Mouse (Mus musculus) macrophage (primary cell): ENCODE results near the gene Gm28269. TPM values are rescaled to one million over a fixed set of nuclear protein-coding genes. Genes with fewer than 3 reads are reported as not detected.

ENCODE experiments used
- H3K27ac ChIP-seq: fragments of 350-480 bp; formaldehyde crosslinking; 2 replicates; pipeline ENCODE4 v1.9.0; 2021
- H3K36me3 ChIP-seq: fragments of 350-480 bp; formaldehyde crosslinking; 2 replicates; pipeline ENCODE4 v1.9.0; 2021; ENCODE audit errors: inconsistent target
- H3K4me3 ChIP-seq: fragments of 350-480 bp; formaldehyde crosslinking; 2 replicates; pipeline ENCODE4 v1.9.0; 2021; ENCODE audit errors: inconsistent target
- H3K79me2 ChIP-seq: fragments of 350-480 bp; formaldehyde crosslinking; 2 replicates; pipeline ENCODE4 v1.9.0; 2021; ENCODE audit errors: inconsistent target
- WGBS: methylation state at CpG from one replicate; pipeline ENCODE4 v1.1.7; 2026; ENCODE audit warnings: inconsistent platforms; ENCODE audit not compliant: missing documents; 5-methylcytosine and 5-hydroxymethylcytosine counted together
- polyA plus RNA-seq: library from polyadenylated mRNA; stranded (reverse); fragments of 250-400 nt; gene quantifications from 3 replicates; pipeline ENCODE4 v1.2.4, GENCODE M21; 2018; ENCODE audit warnings: inconsistent platforms
- total RNA-seq, 78 experiments: library from RNA; depleted of rRNA; stranded (reverse); fragments of 250-400 nt; gene quantifications; 1 replicate in 9 of 78; 2 replicates in 24 of 78; 3 replicates in 43 of 78; 4 replicates in 2 of 78; pipeline ENCODE4 v1.2.4; 2018; ENCODE audit warnings: inconsistent platforms in 56 of 78

Gene Gm28269
- total RNA-seq (2018; cell fraction: chromatin; rRNA removed): not detected
- not detected for total RNA-seq (2018; cell fraction: cytosol; rRNA removed)
- not detected for total RNA-seq (2018; cell fraction: nucleus; rRNA removed)
- polyA plus RNA-seq: not detected in 3 replicates

GRCm38 (mm10) chrX:21744997-21745396 is at the start of gene Gm28269:
TSS of gene Gm28269 (minus strand) at chrX:21745097.
- H3K36me3 ChIP-seq: no peaks in the 10 kb centered on the region
- H3K4me3 ChIP-seq: no peak within 1 kb of the TSS

GRCm38 (mm10) chrX:21716885-21717284 is 28.0 kb downstream of the Gm28269 start:
- H3K36me3 ChIP-seq: no peaks in the 10 kb centered on the region
- no peak overlapping the region for H3K27ac ChIP-seq
- 95% methylated on average over 2 of the region's 2 CpGs for WGBS
- H3K79me2 ChIP-seq: no peaks in the 10 kb centered on the region
- H3K4me3 ChIP-seq: no peak overlapping the region

More at GRCm38 (mm10) chrX:21744997-21745396, at the start of gene Gm28269:
- Histone ChIP-seq H3K27ac (no peak within 1 kb of the TSS), H3K79me2 (no peaks in the 10 kb centered on the region)

GRCm38 (mm10) chrX:21715293-21715692 is 29.6 kb downstream of the Gm28269 start:
- Histone ChIP-seq H3K36me3 (no peaks in the 10 kb centered on the region), H3K4me3 (no peak overlapping the region), H3K79me2 (no peaks in the 10 kb centered on the region), H3K27ac (no peak overlapping the region)
- WGBS: 71% methylated on average over 5 of the region's 5 CpGs

DNA sequence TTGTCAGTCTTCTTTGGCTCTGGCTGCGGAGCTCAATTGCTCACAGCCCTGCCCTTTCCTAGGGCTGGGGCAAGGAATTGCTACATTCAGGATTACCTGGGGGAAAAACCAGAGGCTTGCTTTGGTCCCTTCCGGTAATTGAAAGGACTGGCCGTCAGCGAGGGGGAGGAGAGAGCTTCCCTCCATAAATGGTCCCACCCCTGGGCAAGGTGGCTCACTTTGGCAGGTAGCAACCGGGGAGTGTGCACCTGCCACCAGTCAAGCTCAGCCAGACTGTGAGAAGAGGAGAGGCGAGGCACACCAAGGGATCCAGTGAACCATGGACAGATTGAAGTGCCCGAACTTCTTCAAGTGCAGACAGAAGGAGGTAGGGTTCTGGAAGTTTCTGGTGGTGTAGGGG is 30.1 kb downstream of the Gm28269 start, which contains the start of gene Slc6a14:
Gene Slc6a14 (plus strand): TSS at position 68 of the 400 bp plus-strand sequence.
- H3K79me2 ChIP-seq: no peaks in the 10 kb centered on the region
- no peaks in the 10 kb centered on the region for H3K36me3 ChIP-seq
- no peak within 1 kb of the TSS for H3K27ac ChIP-seq
- H3K4me3 ChIP-seq: no peak within 1 kb of the TSS
- 85% methylated on average over 7 of the region's 7 CpGs for WGBS

GRCm38 (mm10) chrX:21704470-21704869 is 40.4 kb downstream of the Gm28269 start:
- H3K4me3 ChIP-seq: no peak overlapping the region
- H3K79me2 ChIP-seq: no peaks in the 10 kb centered on the region
- no peaks in the 10 kb centered on the region for H3K36me3 ChIP-seq
- 90% methylated on average over 1 of the region's 1 CpGs for WGBS
- no peak overlapping the region for H3K27ac ChIP-seq

GRCm38 (mm10) chrX:21701646-21702045 is 43.3 kb downstream of the Gm28269 start:
- Histone ChIP-seq H3K79me2 (no peaks in the 10 kb centered on the region), H3K27ac (no peak overlapping the region), H3K36me3 (no peaks in the 10 kb centered on the region), H3K4me3 (no peak overlapping the region)
- 51% methylated on average over 4 of the region's 4 CpGs for WGBS

DNA sequence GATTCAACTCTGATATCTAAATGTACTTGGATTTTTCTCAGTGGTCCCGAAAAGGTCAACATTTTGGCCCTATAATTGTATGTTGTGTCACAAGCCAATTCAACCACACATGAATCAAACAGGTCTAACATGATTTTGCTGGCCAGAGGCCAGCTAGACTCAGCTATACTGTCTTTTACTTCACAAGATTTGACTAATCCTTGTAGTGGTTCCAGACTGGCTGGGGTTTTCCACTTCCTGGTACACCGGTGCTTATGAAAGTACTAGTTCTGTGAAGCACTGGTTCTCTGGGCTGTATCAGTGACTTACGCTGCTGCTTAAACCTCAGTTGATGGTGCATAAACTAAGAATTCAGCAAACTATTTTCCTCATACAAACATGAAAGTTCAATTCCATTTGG is 49.2 kb downstream of the Gm28269 start:
- no peak overlapping the region for H3K4me3 ChIP-seq
- WGBS: 78% methylated on average over 3 of the region's 3 CpGs
- H3K36me3 ChIP-seq: no peaks in the 10 kb centered on the region
- no peak overlapping the region for H3K27ac ChIP-seq
- H3K79me2 ChIP-seq: no peaks in the 10 kb centered on the region

- Histone ChIP-seq H3K79me2 (no peaks in the 10 kb centered on the region), H3K36me3 (no peaks in the 10 kb centered on the region), H3K27ac (no peak overlapping the region), H3K4me3 (no peak overlapping the region)
- 82% methylated on average over 6 of the region's 6 CpGs for WGBS
These were observed 49.7 kb downstream of the Gm28269 start for GRCm38 (mm10) chrX:21695220-21695619.

Other genes starting within 250 kb of the Gm28269 start
- not detected in 3 replicates for gene Slc6a14, start 30.2 kb downstream of the Gm28269 start, polyA plus RNA-seq